Mouse (Mus musculus) urinary bladder, postnatal 36 days (tissue): Measurements from ENCODE around the gene Cd247.
A peak's percentile ranks its signal among the peaks of the same experiment; 100 is the strongest.

Experiments
- DNase-seq, 2 experiments: peaks; one replicate each; pipeline ENCODE4 v3.0.0; 2022; ENCODE audit warnings: low spot score in 2 of 2, mixed read lengths in 1 of 2

Gene Cd247

GRCm38 (mm10) chr1:165775518-165776294 lies 12.8 kb upstream of the Cd247 start:
- DNase-seq, result no peak

GRCm38 (mm10) chr1:165779954-165780585 lies 8.4 kb upstream of the Cd247 start:
- DNase-seq, result no peak

DNA sequence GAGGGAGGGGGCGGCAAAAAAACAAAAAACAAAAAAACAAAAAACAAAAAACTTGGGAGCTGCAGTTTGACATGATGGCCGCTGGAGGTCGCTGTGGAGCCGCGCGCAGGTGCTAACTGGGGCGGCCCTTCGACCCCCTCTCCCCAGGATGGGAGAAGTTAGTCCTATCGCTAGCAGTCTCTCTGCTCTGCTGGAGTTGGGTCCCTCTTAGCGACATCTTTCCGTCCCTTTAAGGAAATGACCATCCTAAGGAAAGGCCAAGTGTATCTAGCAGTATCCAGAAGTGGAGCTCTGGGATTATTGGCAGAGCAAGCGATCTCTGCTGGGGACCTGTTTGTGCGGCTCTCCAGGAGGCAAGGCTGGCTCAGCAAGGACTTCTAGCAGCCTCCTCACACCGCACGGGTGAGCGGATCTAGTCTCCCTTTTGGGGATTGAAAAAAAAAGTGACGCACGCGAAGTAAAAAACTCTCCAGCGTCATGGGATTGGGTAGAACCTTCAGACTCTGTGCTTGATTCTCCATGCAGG lies 7.8 kb upstream of the Cd247 start:
- peak in 1 of 2 experiments; percentile 14 for DNase-seq

GRCm38 (mm10) chr1:165781426-165781825 lies 7.1 kb upstream of the Cd247 start:
- no peak for DNase-seq

DNA sequence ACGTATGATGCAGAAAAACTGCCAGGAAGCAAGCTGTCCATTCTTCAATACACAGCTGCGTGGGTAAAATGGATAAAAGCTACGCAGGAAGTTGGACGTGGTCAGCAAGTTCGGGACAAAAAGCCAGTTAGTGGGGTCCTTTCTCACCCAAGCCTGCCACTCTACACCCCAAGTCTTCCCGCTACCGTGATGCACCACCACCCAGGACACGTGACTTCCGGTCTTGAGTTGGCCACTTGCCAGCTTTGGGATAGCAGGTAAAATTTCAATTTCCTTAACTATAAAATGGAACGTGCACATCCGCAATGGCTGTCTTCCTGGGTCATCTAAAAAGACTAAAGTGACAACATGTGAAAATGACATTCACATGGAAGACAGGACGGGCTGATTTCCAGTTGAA lies 6.6 kb upstream of the Cd247 start:
- DNase-seq, result no peak

GRCm38 (mm10) chr1:165786296-165786695 lies 2.2 kb upstream of the Cd247 start:
- no peak for DNase-seq

- no peak for DNase-seq
Observed at GRCm38 (mm10) chr1:165789066-165789660, 682 bp downstream of the Cd247 start.

DNA sequence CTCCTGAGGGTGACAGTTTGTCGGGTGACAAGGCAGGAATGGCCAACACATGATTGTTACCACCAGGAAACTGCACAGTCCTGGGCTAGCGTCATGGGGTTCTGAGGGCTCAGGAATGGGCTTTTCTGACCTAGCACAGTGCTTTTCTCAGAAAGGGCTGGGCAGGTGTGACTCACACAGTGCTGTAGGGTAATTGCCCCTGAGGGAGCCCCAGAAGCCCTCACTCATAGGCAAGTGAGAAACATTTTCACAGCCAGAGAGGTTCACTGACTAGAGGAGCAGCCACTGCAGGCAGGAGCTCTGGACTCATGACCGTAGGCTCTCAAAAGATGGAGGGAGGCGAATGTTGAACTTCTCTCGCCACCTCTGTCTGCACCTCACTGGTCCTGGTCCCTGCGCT lies 1.5 kb downstream of the Cd247 start:
- no peak for DNase-seq

DNA sequence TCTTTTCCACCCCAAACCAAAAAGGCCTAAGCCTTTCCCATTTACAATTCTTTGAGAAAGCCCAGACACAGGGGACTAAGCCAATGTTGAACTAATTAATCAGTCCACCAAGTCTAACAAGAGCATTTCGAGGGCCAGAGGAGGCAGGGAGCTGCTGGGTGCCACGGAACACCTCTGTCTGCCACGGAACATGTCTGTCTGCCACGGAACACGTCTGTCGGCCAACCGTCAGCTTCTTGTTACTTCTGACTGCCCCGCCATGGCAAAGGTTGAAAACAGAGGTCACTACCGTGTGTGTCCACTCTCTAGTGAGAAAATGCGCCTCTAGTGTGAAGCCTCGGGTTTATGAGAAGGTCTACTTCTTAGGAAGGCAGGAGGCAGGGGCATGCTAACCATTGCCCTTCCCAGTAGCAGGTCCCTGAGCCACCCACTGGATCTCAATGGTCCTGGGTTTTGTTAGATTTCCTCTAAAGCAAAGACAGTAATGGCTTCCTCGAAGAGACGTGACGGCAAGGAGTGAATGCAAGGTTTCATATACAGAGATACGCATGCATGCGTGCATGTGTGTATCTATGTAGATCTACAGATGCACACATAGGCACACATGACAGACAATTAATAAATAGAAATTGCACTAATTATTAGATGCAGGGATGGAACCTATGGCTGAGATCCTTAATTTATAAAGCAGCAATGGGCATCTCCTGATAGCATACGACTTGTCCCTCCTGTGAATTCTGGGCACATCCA lies 2.2 kb downstream of the Cd247 start:
- no peak for DNase-seq

DNA sequence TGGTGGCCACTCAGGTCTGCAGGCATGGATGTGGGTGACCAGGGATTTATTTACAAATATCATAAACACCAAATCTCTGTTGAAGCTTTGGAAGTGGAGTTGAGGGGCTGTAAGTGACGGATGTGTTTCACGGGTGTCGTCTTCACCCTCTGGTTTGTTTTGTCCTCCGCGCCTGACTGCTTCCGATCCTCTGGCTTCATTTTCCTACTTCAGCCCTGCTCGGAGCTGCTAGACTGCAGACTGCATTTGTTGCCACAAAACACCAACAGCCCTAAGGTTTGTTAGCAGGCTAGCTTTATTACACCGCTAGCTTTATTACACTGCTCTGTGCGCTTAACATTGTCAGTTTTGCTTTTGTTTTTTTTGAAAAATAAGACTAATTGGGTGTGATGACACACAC lies 2.9 kb downstream of the Cd247 start:
- DNase-seq, result no peak

- DNase-seq, result no peak
Observed at GRCm38 (mm10) chr1:165801709-165802310, 13.3 kb downstream of the Cd247 start.

GRCm38 (mm10) chr1:165803107-165803506 lies 14.6 kb downstream of the Cd247 start:
- DNase-seq, result no peak

- DNase-seq, result no peak
Observed at GRCm38 (mm10) chr1:165804133-165804532, 15.7 kb downstream of the Cd247 start.

- no peak for DNase-seq
Observed at GRCm38 (mm10) chr1:165810633-165811032, 22.2 kb downstream of the Cd247 start.

- no peak for DNase-seq
Observed at GRCm38 (mm10) chr1:165811170-165811569, 22.7 kb downstream of the Cd247 start.

- no peak for DNase-seq
Observed at GRCm38 (mm10) chr1:165812775-165813174, 24.3 kb downstream of the Cd247 start.

DNA sequence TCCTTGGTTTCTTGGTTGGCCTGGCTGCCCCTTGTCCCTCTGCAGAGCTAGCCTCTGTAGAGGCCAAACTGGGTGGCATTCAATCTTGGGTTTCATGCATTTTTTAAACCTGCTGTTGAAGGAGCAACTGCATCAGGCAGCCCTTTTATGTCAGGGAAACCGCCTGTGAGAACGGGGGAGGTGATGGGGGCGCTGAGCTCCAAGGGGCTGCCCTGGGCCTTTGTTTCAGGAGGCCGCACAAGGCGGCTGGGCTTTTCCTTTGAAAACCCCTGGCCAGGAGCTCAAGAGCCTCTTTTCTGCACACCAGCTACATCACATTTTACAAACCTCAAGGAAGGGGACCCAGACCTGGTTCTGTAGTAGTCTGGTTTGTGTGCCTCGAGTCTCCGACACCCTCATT lies 25.6 kb downstream of the Cd247 start:
- no peak for DNase-seq

GRCm38 (mm10) chr1:165814521-165815278 lies 26.2 kb downstream of the Cd247 start:
- DNase-seq, result no peak

DNA sequence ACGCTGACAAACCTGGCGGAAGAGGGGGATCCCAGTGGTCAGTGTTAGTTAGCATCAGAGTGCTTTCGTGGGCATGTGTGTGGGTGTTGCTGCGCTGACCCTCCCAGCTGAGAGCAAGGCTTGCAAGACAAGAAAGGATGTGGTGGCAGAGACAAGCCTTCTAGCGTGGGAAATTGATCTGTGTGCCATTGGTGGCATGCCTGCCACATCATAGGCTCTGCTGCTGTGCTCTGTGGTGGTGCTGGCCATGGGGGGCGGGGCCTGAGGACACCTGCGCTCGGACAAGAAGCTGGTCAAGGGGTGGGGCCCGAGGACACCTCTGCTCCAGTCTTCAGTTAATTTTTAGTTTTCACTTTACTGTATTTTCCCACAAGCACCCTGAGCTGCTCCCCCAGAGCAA lies 27.9 kb downstream of the Cd247 start:
- DNase-seq, result no peak

DNA sequence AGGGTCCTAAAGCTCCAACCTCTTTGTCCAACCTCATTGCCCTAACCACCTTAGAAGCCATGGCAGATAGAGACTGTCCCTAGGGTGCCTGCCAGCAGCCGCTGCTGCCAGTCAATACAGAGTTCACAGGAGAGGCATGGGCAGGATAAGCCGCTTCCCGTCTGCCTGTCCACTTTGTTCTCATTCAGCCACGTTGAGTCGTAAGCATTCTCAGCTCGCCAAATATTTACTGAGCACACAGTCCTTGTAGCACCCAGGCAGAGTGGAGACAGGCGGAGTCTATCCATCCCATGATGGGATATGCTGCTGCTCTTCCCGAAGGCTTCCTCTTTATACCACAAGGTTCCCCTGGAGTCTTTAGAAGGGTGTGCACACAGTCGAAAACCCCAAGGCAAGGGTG lies 28.8 kb downstream of the Cd247 start:
- DNase-seq, result peak in 1 of 2 experiments; percentile 20
